Comparison of ENCODE assay signal across 8 mouse cellular contexts in genomic region chr2:14605207-14605606, GRCm38 (mm10). TPM values are rescaled to one million over a fixed set of nuclear protein-coding genes. Genes with fewer than 3 reads are reported as not detected.
DNase-seq lines count a peak whose midpoint lies in the region; ATAC-seq and TF ChIP-seq lines count a peak whose summit lies in the region.

No protein-coding gene starts in this region.

- no peak for TF ChIP-seq POLR2A in myocyte (IDR thresholded peaks at IDR 0.05; ENCODE audit: insufficient read length, low read depth)

- no peak for DNase-seq in kidney, adult 8-10 months
- DNase-seq in gastrocnemius, postnatal 10 days, result no peak
- DNase-seq in layer of hippocampus, adult 9-10 months (ENCODE audit: low spot score), result no peak

- H3K9ac ChIP-seq in kidney, embryonic 16.5 days (replicated peaks; ENCODE audit: low read length), result peak overlapping the region; percentile 70
- peak overlapping the region; percentile 61 for H3K9ac ChIP-seq in embryonic facial prominence, embryonic 12.5 days
- H3K9ac ChIP-seq in intestine, embryonic 16.5 days (ENCODE audit: low read depth, low read length), result peak overlapping the region; percentile 76

- WGBS in kidney, embryonic 16.5 days, result 11% methylated on average over 7 of the region's 7 CpGs
- WGBS in embryonic facial prominence, embryonic 12.5 days, result 8% methylated on average over 7 of the region's 7 CpGs
- 10% methylated on average over 7 of the region's 7 CpGs for WGBS in intestine, embryonic 16.5 days

- no peak overlapping the region for H3K27ac ChIP-seq in kidney, embryonic 16.5 days (ENCODE audit: low read length)
- no peak overlapping the region for H3K27ac ChIP-seq in embryonic facial prominence, embryonic 12.5 days
- no peak overlapping the region for H3K27ac ChIP-seq in intestine, embryonic 16.5 days (ENCODE audit: low read length)

- peak overlapping the region; percentile 1 for H3ac ChIP-seq in myocyte (ENCODE audit: control insufficient read depth, insufficient read length)

- no peak for ATAC-seq in kidney, embryonic 16.5 days (ENCODE audit: low FRiP score, low TSS enrichment)
- ATAC-seq in embryonic facial prominence, embryonic 12.5 days (ENCODE audit: insufficient number of reproducible peaks, insufficient read depth, low FRiP score, low TSS enrichment), result no peak
- no peak for ATAC-seq in intestine, embryonic 16.5 days
- ATAC-seq in inflammation-experienced regulatory T-cells, adult 6 months, result no peak

- H3K9me3 ChIP-seq in kidney, embryonic 16.5 days (ENCODE audit: low read length), result no peaks in the 10 kb centered on the region
- H3K9me3 ChIP-seq in embryonic facial prominence, embryonic 12.5 days, result no peaks in the 10 kb centered on the region
- H3K9me3 ChIP-seq in intestine, embryonic 16.5 days (ENCODE audit: control insufficient read depth, low read length), result no peaks in the 10 kb centered on the region

- H3K79me2 ChIP-seq in myocyte (ENCODE audit: control insufficient read depth, insufficient read depth), result no peaks in the 10 kb centered on the region

- H3K36me3 ChIP-seq in kidney, embryonic 16.5 days (ENCODE audit: insufficient read depth, low read length), result no peaks in the 10 kb centered on the region
- H3K36me3 ChIP-seq in embryonic facial prominence, embryonic 12.5 days, result no peaks in the 10 kb centered on the region
- H3K36me3 ChIP-seq in intestine, embryonic 16.5 days (ENCODE audit: control insufficient read depth, insufficient read depth, low read length), result no peaks in the 10 kb centered on the region
- no peaks in the 10 kb centered on the region for H3K36me3 ChIP-seq in myocyte (ENCODE audit: control insufficient read depth, insufficient read depth)

- peak overlapping the region; percentile 94 for H3K4me2 ChIP-seq in kidney, embryonic 16.5 days (replicated peaks; ENCODE audit: low read depth, low read length)
- H3K4me2 ChIP-seq in embryonic facial prominence, embryonic 12.5 days (replicated peaks), result peak overlapping the region; percentile 91
- peak overlapping the region; percentile 98 for H3K4me2 ChIP-seq in intestine, embryonic 16.5 days (ENCODE audit: low read depth, low read length)
- peak overlapping the region; percentile 86 for H3K4me2 ChIP-seq in myocyte (ENCODE audit: low read depth)

- no peaks in the 10 kb centered on the region for H3K27me3 ChIP-seq in kidney, embryonic 16.5 days (ENCODE audit: insufficient read depth, low read length)
- peaks cover 4% of the 10 kb centered on the region; the same call in 1 of the 2 replicates for H3K27me3 ChIP-seq in embryonic facial prominence, embryonic 12.5 days
- peaks cover 6% of the 10 kb centered on the region; the same call in 1 of the 2 replicates for H3K27me3 ChIP-seq in intestine, embryonic 16.5 days (replicated peaks; ENCODE audit: control insufficient read depth, insufficient read depth, low read length)
- H3K27me3 ChIP-seq in myocyte (ENCODE audit: control insufficient read depth, insufficient read depth, insufficient read length), result no peaks in the 10 kb centered on the region

- peaks cover 9% of the 10 kb centered on the region; the same call in 1 of the 2 replicates for H3K4me1 ChIP-seq in kidney, embryonic 16.5 days (ENCODE audit: insufficient read depth, low read length)
- peaks cover 7% of the 10 kb centered on the region; the same call in 1 of the 2 replicates for H3K4me1 ChIP-seq in embryonic facial prominence, embryonic 12.5 days
- H3K4me1 ChIP-seq in intestine, embryonic 16.5 days (ENCODE audit: control insufficient read depth, insufficient read depth, low read length), result peaks cover 6% of the 10 kb centered on the region

- peak overlapping the region; percentile 53 for H3K4me3 ChIP-seq in kidney, embryonic 16.5 days (ENCODE audit: low read length)
- peak overlapping the region; percentile 61 for H3K4me3 ChIP-seq in embryonic facial prominence, embryonic 12.5 days
- H3K4me3 ChIP-seq in intestine, embryonic 16.5 days (ENCODE audit: low read length), result peak overlapping the region; percentile 65
- peak overlapping the region; percentile 45 for H3K4me3 ChIP-seq in myocyte

TF ChIP-seq in myocyte, 11 proteins besides CTCF, POLR2A, EP300 and RAD21:
- no peak for TF ChIP-seq MAX (IDR thresholded peaks at IDR 0.05; ENCODE audit: low read depth)
- no peak for TF ChIP-seq POLR2AphosphoS2 (IDR thresholded peaks at IDR 0.05; ENCODE audit: insufficient read length, low read depth)
- no peak for TF ChIP-seq USF1 (IDR thresholded peaks at IDR 0.05; ENCODE audit: low read depth)
- TF ChIP-seq REST (IDR thresholded peaks at IDR 0.05; ENCODE audit: insufficient read depth, insufficient read length), result no peak
- TF ChIP-seq SRF (IDR thresholded peaks at IDR 0.05; ENCODE audit: control insufficient read depth, insufficient read length, low read depth), result no peak
- no peak for TF ChIP-seq TCF12 (IDR thresholded peaks at IDR 0.05; ENCODE audit: insufficient read depth, poor library complexity, severe bottlenecking)
- TF ChIP-seq E2F4 (IDR thresholded peaks at IDR 0.05; ENCODE audit: insufficient read depth), result no peak
- no peak for TF ChIP-seq TCF3 (IDR thresholded peaks at IDR 0.05; ENCODE audit: insufficient read length, low read depth)
- no peak for TF ChIP-seq MYOG (IDR thresholded peaks at IDR 0.05; ENCODE audit: control insufficient read depth in 1 of 3, insufficient read depth in 1 of 3, insufficient read length in 2 of 3, low read depth in 2 of 3)

RNA-seq across cellular contexts. Expression of gene Cacnb2, which starts 2.3 kb away (rescaled TPM):
- 1.7 and 2.0 TPM in 2 replicates for polyA plus RNA-seq in kidney, embryonic 16.5 days (2015; fragmentation: Nextera tagmentation; extraction: Ambion mirVana)
- polyA plus RNA-seq in embryonic facial prominence, embryonic 12.5 days (2016; fragmentation: Nextera tagmentation; extraction: Ambion mirVana), result 2.3 and 3.4 TPM in 2 replicates
- 1.3 and 2.3 TPM in 2 replicates for polyA plus RNA-seq in intestine, embryonic 16.5 days (2015; fragmentation: Nextera tagmentation; extraction: Ambion mirVana)
- 0.85 TPM for polyA plus RNA-seq in myocyte (2012; fragmentation: generic; extraction: Trizol)
- total RNA-seq in gastrocnemius, postnatal 10 days (2021), result 1 to 10 TPM; 1.6 to 1.8 TPM
- polyA plus RNA-seq in inflammation-experienced regulatory T-cells, adult 6 months (2017; shearing (Covaris generic)), result under 1 TPM in 2 of 3 experiments, not detected in 1; 0.36 to 0.41 TPM
